Mouse (Mus musculus) embryonic facial prominence, embryonic 15.5 days (tissue): ENCODE measurements around the gene Dtx3. TPM values are rescaled to one million over a fixed set of nuclear protein-coding genes. Genes with fewer than 3 reads are reported as not detected.
A peak's percentile ranks its signal among the peaks of the same experiment; 100 is the strongest.

Experiments
- ATAC-seq: fragments of 200-750 bp; cut with Nextera tagmentation; 2 replicates; pipeline ENCODE4 v1.8.0; 2017; ENCODE audit warnings: low read depth, moderate TSS enrichment; ENCODE audit not compliant: insufficient number of reproducible peaks, low FRiP score, low TSS enrichment
- H3K27ac ChIP-seq: fragments of 300-500 bp; sonication (generic); replicated peaks from 2 replicates; pipeline ENCODE4 v1.5.1; 2015; ENCODE audit warnings: mild to moderate bottlenecking, inconsistent platforms
- H3K27me3 ChIP-seq: fragments of 300-500 bp; sonication (generic); 2 replicates; pipeline ENCODE4 v1.6.1; 2015; ENCODE audit warnings: inconsistent platforms
- H3K36me3 ChIP-seq: fragments of 300-500 bp; sonication (generic); 2 replicates; pipeline ENCODE4 v1.6.1; 2015; ENCODE audit warnings: mild to moderate bottlenecking, inconsistent platforms
- H3K4me1 ChIP-seq: fragments of 300-500 bp; sonication (generic); 2 replicates; pipeline ENCODE4 v1.6.1; 2015; ENCODE audit warnings: inconsistent platforms
- H3K4me2 ChIP-seq: fragments of 300-500 bp; sonication (generic); replicated peaks from 2 replicates; pipeline ENCODE4 v1.6.1; 2015; ENCODE audit warnings: mild to moderate bottlenecking, inconsistent platforms
- H3K4me3 ChIP-seq: fragments of 300-500 bp; sonication (generic); replicated peaks from 2 replicates; pipeline ENCODE4 v1.5.1; 2015; ENCODE audit warnings: mild to moderate bottlenecking, inconsistent platforms
- H3K9ac ChIP-seq: fragments of 300-500 bp; sonication (generic); 2 replicates; pipeline ENCODE4 v1.6.1; 2015; ENCODE audit warnings: inconsistent platforms
- H3K9me3 ChIP-seq: fragments of 300-500 bp; sonication (generic); replicated peaks from 2 replicates; pipeline ENCODE4 v1.6.1; 2016; ENCODE audit warnings: inconsistent platforms
- WGBS: fragments of 180-500 bp; shearing (Covaris S2); methylation state at CpG from one replicate; pipeline ENCODE4 v1.1.7; 2015; 5-methylcytosine and 5-hydroxymethylcytosine counted together
- polyA plus RNA-seq: library from polyadenylated mRNA; unstranded; fragments of >200 nt; fragmentation: Nextera tagmentation; extraction: Ambion mirVana; gene quantifications from 2 replicates; pipeline ENCODE4 v1.2.1, GENCODE M21; 2015

Dtx3 gene
- polyA plus RNA-seq, 1 experiment from 2014 or later: 179 TPM

GRCm38 (mm10) chr10:127185101-127185500 lies 10.4 kb downstream of the Dtx3 start:
- Histone ChIP-seq H3K27me3 (peaks cover 22% of the 10 kb centered on the region), H3K4me3 (no peak overlapping the region), H3K4me2 (no peak overlapping the region), H3K9ac (no peak overlapping the region), H3K36me3 (peaks cover 44% of the 10 kb centered on the region), H3K27ac (no peak overlapping the region), H3K9me3 (no peaks in the 10 kb centered on the region), H3K4me1 (peaks cover 50% of the 10 kb centered on the region)
- ATAC-seq: no peak
- 67% methylated on average over 9 of the region's 9 CpGs for WGBS

DNA sequence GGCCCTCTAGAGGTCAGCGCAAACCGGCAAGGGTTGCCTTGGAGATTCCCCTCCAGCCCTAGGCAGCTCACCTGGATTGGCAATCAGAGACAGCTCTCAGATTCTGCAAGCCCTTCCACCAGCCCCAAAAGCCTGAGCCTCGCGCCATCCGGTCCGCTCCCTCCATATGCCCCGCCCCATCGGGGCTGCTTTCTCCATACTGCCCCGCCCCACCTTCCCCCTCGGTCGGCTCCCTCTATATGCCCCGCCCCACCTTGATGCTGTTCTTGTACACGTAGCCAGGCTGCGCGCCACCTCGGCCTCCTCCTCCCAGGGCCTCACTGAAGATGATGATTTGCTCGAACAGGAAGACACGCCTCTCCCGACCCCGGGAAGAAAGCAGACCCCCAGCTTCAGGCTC lies 11.8 kb downstream of the Dtx3 start:
- H3K9me3 ChIP-seq: no peaks in the 10 kb centered on the region
- peaks cover 35% of the 10 kb centered on the region for H3K27me3 ChIP-seq
- H3K4me2 ChIP-seq: peak overlapping the region; percentile 36
- H3K4me3 ChIP-seq: peak overlapping the region; percentile 12; the same call in 1 of the 2 replicates
- WGBS: 14% methylated on average over 20 of the region's 20 CpGs
- no peak for ATAC-seq
- H3K27ac ChIP-seq: no peak overlapping the region
- peaks cover 44% of the 10 kb centered on the region for H3K36me3 ChIP-seq
- no peak overlapping the region for H3K9ac ChIP-seq
- peaks cover 43% of the 10 kb centered on the region for H3K4me1 ChIP-seq

DNA sequence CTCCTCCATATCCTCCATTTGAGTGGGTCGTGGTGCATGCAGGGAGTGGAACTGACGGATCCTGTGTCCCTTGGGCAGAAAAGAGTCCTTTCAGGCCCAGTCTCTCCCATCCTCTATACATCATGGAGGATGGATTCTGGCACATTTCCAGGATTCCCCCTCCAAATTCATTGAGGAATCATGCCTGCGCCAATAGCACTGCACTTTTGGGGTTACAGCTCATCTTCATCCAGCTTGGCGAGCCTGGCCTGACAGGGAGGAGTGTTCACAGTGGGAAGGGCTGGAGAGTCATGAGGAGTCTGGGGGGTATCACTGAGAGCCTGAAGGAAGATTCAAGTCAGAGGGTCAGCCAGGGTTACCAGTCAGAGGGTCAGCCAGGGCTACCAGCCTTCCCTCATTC lies 12.9 kb downstream of the Dtx3 start:
- H3K4me3 ChIP-seq: no peak overlapping the region
- 87% methylated on average over 4 of the region's 4 CpGs for WGBS
- H3K9ac ChIP-seq: no peak overlapping the region
- peaks cover 48% of the 10 kb centered on the region for H3K4me1 ChIP-seq
- H3K27ac ChIP-seq: no peak overlapping the region
- H3K9me3 ChIP-seq: no peaks in the 10 kb centered on the region
- no peak for ATAC-seq
- H3K4me2 ChIP-seq: no peak overlapping the region
- H3K27me3 ChIP-seq: peaks cover 46% of the 10 kb centered on the region
- H3K36me3 ChIP-seq: peaks cover 44% of the 10 kb centered on the region

- H3K36me3 ChIP-seq: peaks cover 39% of the 10 kb centered on the region
- no peaks in the 10 kb centered on the region for H3K9me3 ChIP-seq
- H3K27me3 ChIP-seq: peaks cover 57% of the 10 kb centered on the region
- H3K4me1 ChIP-seq: peaks cover 45% of the 10 kb centered on the region
- H3K9ac ChIP-seq: no peak overlapping the region
- no peak overlapping the region for H3K4me2 ChIP-seq
- 71% methylated on average over 6 of the region's 6 CpGs for WGBS
- no peak overlapping the region for H3K4me3 ChIP-seq
- no peak for ATAC-seq
- H3K27ac ChIP-seq: no peak overlapping the region
Observed at GRCm38 (mm10) chr10:127181566-127181965, 14.0 kb downstream of the Dtx3 start.

DNA sequence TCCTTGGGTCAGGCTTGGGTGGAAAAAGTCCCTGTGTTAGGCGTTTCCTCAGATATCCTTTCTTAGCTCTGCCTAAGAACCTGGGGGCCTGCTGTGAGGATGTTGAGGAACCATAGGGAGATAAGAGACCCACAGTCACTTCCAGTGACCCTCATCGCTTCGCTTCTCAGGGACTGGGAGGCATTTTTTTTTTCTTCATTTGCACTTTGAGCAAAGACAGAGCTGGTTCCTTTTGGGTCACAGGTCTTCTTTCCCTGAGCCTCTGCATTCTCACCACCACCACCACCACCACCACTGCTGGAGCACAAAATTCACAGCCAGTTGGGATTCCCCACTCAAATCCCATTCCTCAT lies 14.9 kb downstream of the Dtx3 start:
- H3K4me2 ChIP-seq: peak overlapping the region; percentile 55
- peaks cover 60% of the 10 kb centered on the region for H3K27me3 ChIP-seq
- no peak for ATAC-seq
- H3K4me1 ChIP-seq: peaks cover 45% of the 10 kb centered on the region
- no peak overlapping the region for H3K9ac ChIP-seq
- peak overlapping the region; percentile 26; the same call in 1 of the 2 replicates for H3K4me3 ChIP-seq
- WGBS: 29% methylated on average over 3 of the region's 3 CpGs
- no peak overlapping the region; the same call in 1 of the 2 replicates for H3K27ac ChIP-seq
- H3K36me3 ChIP-seq: peaks cover 30% of the 10 kb centered on the region
- no peaks in the 10 kb centered on the region for H3K9me3 ChIP-seq

DNA sequence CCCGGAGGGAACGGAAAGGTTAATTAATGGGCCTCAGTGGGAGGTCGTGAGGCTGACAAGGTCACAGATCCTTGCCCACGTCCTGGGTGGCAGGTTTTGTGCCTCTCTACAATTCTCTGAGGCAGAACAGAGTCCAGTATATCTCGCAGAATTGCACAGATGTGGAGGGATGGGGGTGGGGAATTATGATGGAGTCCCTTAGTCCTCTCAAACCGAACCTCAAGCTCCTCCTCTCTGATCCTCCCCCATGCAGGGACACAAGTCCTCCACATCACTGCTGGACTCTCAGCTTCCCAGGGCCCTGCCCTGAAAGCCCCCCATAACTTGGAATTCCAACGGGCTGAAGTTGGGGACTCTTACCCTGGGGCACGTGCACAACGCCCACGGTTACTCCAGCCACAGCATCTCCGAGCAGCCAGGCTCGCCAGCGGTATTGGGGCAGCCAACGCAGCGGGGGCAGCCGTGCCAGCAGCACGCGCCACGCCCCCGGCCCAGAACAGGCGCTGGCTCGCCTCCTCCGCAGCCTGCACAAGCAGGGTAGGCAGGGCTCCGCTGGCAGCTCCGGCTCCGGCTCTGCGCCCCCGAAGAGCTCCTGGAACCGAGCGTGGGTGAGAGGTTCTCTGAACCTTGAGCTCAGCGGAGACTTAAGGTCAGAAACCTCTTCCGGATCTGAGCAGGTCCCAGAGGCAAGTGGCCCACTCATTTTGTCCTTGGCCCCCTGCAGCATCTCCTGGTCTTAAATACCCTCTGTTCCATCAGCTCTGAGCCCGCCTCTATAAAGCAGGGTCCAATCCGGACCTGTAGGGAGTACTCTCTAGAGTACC lies 15.4 kb downstream of the Dtx3 start, which contains the start of gene Slc26a10:
Gene Slc26a10, minus strand, starts transcription at position 775 of the 824 bp plus-strand sequence.
- peaks cover 60% of the 10 kb centered on the region for H3K27me3 ChIP-seq
- no peak within 1 kb of the TSS for H3K9ac ChIP-seq
- peak within 1 kb of the TSS; percentile 55 for H3K4me2 ChIP-seq
- H3K9me3 ChIP-seq: no peaks in the 10 kb centered on the region
- 2% methylated on average over 34 of the region's 34 CpGs for WGBS
- no peak within 1 kb of the TSS; the same call in 1 of the 2 replicates for H3K27ac ChIP-seq
- peaks cover 25% of the 10 kb centered on the region for H3K36me3 ChIP-seq
- peak; percentile 65 for ATAC-seq
- peak within 1 kb of the TSS; percentile 26 for H3K4me3 ChIP-seq
- H3K4me1 ChIP-seq: peaks cover 44% of the 10 kb centered on the region

GRCm38 (mm10) chr10:127178286-127179027 lies 17.1 kb downstream of the Dtx3 start:
- Histone ChIP-seq H3K27me3 (peaks cover 56% of the 10 kb centered on the region), H3K4me3 (peak overlapping the region; percentile 35), H3K9me3 (no peaks in the 10 kb centered on the region), H3K36me3 (peaks cover 9% of the 10 kb centered on the region; the same call in 1 of the 2 replicates), H3K4me2 (peak overlapping the region; percentile 61), H3K27ac (no peak overlapping the region), H3K4me1 (peaks cover 28% of the 10 kb centered on the region), H3K9ac (no peak overlapping the region)
- WGBS: 5% methylated on average over 41 of the region's 41 CpGs
- ATAC-seq: no peak

DNA sequence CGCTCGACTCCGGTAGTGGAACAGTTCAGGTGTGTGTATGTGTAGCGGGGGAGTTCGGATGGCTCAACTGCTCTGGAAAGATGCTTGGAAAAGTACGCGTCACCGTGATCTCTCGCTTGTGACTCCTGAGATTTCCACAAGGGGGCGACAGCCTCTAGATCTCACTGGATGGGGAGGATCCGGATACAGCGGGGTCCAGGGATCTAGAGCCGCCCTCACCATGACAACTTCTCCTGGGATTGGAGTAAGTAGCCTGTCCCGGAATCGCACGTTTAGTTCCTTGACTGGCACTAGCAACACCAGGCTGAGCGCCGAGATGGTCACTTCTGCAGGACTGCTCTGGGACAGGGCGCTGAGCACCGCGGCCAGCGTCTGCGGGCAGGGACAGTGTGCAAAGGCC lies 17.8 kb downstream of the Dtx3 start:
- Histone ChIP-seq H3K36me3 (peaks cover 7% of the 10 kb centered on the region; the same call in 1 of the 2 replicates), H3K9me3 (no peaks in the 10 kb centered on the region), H3K4me2 (peak overlapping the region; percentile 61), H3K4me3 (peak overlapping the region; percentile 35), H3K9ac (no peak overlapping the region), H3K27me3 (peaks cover 55% of the 10 kb centered on the region), H3K27ac (no peak overlapping the region), H3K4me1 (peaks cover 27% of the 10 kb centered on the region)
- peak; percentile 61 for ATAC-seq
- 1% methylated on average over 23 of the region's 23 CpGs for WGBS

- ATAC-seq: no peak
- H3K4me3 ChIP-seq: no peak overlapping the region; the same call in 1 of the 2 replicates
- H3K9me3 ChIP-seq: no peaks in the 10 kb centered on the region
- no peak overlapping the region for H3K27ac ChIP-seq
- peaks cover 51% of the 10 kb centered on the region for H3K27me3 ChIP-seq
- H3K9ac ChIP-seq: no peak overlapping the region
- peaks cover 2% of the 10 kb centered on the region; the same call in 1 of the 2 replicates for H3K36me3 ChIP-seq
- WGBS: 16% methylated on average over 9 of the region's 9 CpGs
- H3K4me2 ChIP-seq: peak overlapping the region; percentile 61
- peaks cover 27% of the 10 kb centered on the region for H3K4me1 ChIP-seq
Observed at GRCm38 (mm10) chr10:127177235-127177634, 18.3 kb downstream of the Dtx3 start.

- Histone ChIP-seq H3K36me3 (no peaks in the 10 kb centered on the region), H3K27ac (no peak overlapping the region), H3K4me2 (no peak overlapping the region), H3K9me3 (no peaks in the 10 kb centered on the region), H3K9ac (no peak overlapping the region), H3K4me1 (peaks cover 27% of the 10 kb centered on the region), H3K4me3 (no peak overlapping the region), H3K27me3 (peaks cover 51% of the 10 kb centered on the region)
- no peak for ATAC-seq
- WGBS: 3% methylated on average over 7 of the region's 7 CpGs
Observed at GRCm38 (mm10) chr10:127176756-127177155, 18.8 kb downstream of the Dtx3 start.

GRCm38 (mm10) chr10:127176228-127176627 lies 19.3 kb downstream of the Dtx3 start:
- no peak overlapping the region for H3K4me3 ChIP-seq
- no peak overlapping the region for H3K27ac ChIP-seq
- H3K27me3 ChIP-seq: peaks cover 50% of the 10 kb centered on the region
- H3K9me3 ChIP-seq: no peaks in the 10 kb centered on the region
- no peak for ATAC-seq
- peaks cover 28% of the 10 kb centered on the region for H3K4me1 ChIP-seq
- H3K9ac ChIP-seq: no peak overlapping the region
- H3K36me3 ChIP-seq: no peaks in the 10 kb centered on the region
- 22% methylated on average over 3 of the region's 3 CpGs for WGBS
- no peak overlapping the region for H3K4me2 ChIP-seq
